Mouse (Mus musculus): Measurements from ENCODE around the gene Grhl3.

DNA sequence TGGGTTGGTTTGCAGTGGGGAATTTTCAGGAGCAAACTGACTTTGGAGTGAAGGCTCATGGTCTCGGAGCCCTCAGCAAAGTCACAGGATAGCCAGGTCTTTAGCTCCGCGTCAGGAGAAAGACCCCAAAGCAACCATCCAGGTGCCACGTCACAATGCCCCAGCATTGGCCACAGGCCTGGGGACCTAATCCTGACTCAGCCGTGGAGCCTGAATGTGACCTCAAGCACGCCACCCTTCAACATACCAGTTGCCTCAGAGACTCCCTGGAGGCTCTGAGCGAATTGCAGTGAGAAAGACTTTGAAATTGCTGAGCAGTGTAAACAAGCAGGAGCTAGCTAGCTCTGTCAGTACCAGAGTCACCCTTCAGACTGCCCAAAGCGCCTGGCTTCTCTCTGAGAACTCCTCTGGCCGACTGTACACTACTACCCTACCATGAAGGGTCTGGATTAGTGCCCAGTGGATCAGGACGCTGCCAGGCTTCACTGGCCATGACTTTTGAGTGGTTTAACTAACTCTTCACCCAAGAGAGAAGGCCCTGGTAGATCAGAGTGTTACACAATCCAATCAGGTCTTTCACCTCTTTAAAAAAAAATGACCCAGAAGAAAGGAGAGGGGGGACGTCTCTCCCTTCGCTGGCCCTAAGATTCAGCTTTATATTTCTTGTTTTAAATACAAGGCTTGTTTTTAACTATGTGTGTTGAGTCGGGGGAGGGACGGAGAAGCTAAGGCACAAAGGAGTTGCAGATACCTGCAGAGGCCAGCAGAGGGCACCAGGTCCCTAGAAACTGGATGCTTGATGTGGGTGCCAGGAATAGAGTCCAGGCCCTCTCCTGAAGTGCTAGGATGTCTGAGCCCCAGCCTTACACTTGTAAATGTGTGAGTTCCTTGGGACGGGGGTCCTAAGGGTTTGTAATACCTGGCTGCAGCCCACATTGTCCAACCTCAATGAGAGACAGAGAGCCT lies 56.8 kb downstream of the Grhl3 start:
- TF ChIP-seq GATA1 (IDR thresholded peaks at IDR 0.05; ENCODE audit: borderline replicate concordance, low read length) (no peak), FLI1 (IDR thresholded peaks at IDR 0.05; ENCODE audit: low read length) (no peak)

All from megakaryocyte, embryonic 14.5 days (primary cell).